Mouse (Mus musculus) heart, embryonic 11.5 days (tissue): ENCODE data around the gene Tyk2. TPM values are rescaled to one million over a fixed set of nuclear protein-coding genes. Genes with fewer than 3 reads are reported as not detected.

Source experiments
- ATAC-seq: fragments of 200-750 bp; cut with Nextera tagmentation; replicated peaks from 2 replicates; pipeline ENCODE4 v1.8.0; 2017; ENCODE audit warnings: moderate library complexity; ENCODE audit not compliant: insufficient number of reproducible peaks, low FRiP score, low TSS enrichment
- H3K27ac ChIP-seq: fragments of 300-500 bp; sonication (generic); 2 replicates; pipeline ENCODE4 v1.5.1; 2014; ENCODE audit warnings: mild to moderate bottlenecking, low read depth, low read length
- H3K27me3 ChIP-seq: fragments of 300-500 bp; sonication (generic); 2 replicates; pipeline ENCODE4 v1.6.1; 2014; ENCODE audit warnings: mild to moderate bottlenecking, low read length, mixed read lengths; ENCODE audit not compliant: control insufficient read depth, insufficient read depth
- H3K36me3 ChIP-seq: fragments of 300-500 bp; sonication (generic); 2 replicates; pipeline ENCODE4 v1.6.1; 2014; ENCODE audit warnings: mild to moderate bottlenecking, low read length, moderate library complexity, mixed read lengths; ENCODE audit not compliant: control insufficient read depth, insufficient read depth
- H3K4me1 ChIP-seq: fragments of 300-500 bp; sonication (generic); 2 replicates; pipeline ENCODE4 v1.6.1; 2014; ENCODE audit warnings: low read length; ENCODE audit not compliant: control insufficient read depth, insufficient read depth
- H3K4me2 ChIP-seq: fragments of 300-500 bp; sonication (generic); 2 replicates; pipeline ENCODE4 v1.6.1; 2014; ENCODE audit warnings: mild to moderate bottlenecking, moderate library complexity
- H3K4me3 ChIP-seq: fragments of 300-500 bp; sonication (generic); 2 replicates; pipeline ENCODE4 v1.5.1; 2014; ENCODE audit warnings: low read depth, low read length
- H3K9ac ChIP-seq: fragments of 300-500 bp; sonication (generic); 2 replicates; pipeline ENCODE4 v1.6.1; 2014; ENCODE audit warnings: mild to moderate bottlenecking, low read depth, low read length, moderate library complexity
- H3K9me3 ChIP-seq: fragments of 300-500 bp; sonication (generic); replicated peaks from 2 replicates; pipeline ENCODE4 v1.6.1; 2016; ENCODE audit warnings: low read length; ENCODE audit not compliant: control insufficient read depth
- WGBS: fragments of 180-500 bp; shearing (Covaris S2); extraction: QIAGEN DNeasy Blood & Tissue Kit; methylation state at CpG from one replicate; pipeline ENCODE4 v1.1.7; 2014; ENCODE audit not compliant: insufficient replicate concordance; 5-methylcytosine and 5-hydroxymethylcytosine counted together
- polyA plus RNA-seq: library from polyadenylated mRNA; unstranded; fragments of >200 nt; fragmentation: Nextera tagmentation; extraction: Ambion mirVana; gene quantifications from 2 replicates; pipeline ENCODE4 v1.2.1, GENCODE M21; 2014

Gene Tyk2
- polyA plus RNA-seq, 1 experiment from 2014 or later: 9.4 TPM

- Histone ChIP-seq H3K36me3 (no peaks in the 10 kb centered on the region), H3K4me2 (no peak overlapping the region; the same call in 1 of the 2 replicates), H3K9me3 (no peaks in the 10 kb centered on the region), H3K4me3 (no peak overlapping the region), H3K9ac (no peak overlapping the region), H3K27ac (no peak overlapping the region), H3K4me1 (0 out of 2 replicates have a peak, but pooled peaks cover 4% of the 10 kb centered on the region), H3K27me3 (no peaks in the 10 kb centered on the region)
- no peak for ATAC-seq
- WGBS: 78% methylated on average over 12 of the region's 12 CpGs
Observed at GRCm38 (mm10) chr9:21132102-21132775, 1.2 kb upstream of the Tyk2 start.

GRCm38 (mm10) chr9:21126259-21126627, 4.8 kb downstream of the Tyk2 start:
- peaks cover 12% of the 10 kb centered on the region; the same call in 1 of the 2 replicates for H3K4me1 ChIP-seq
- no peak overlapping the region for H3K4me3 ChIP-seq
- no peaks in the 10 kb centered on the region for H3K27me3 ChIP-seq
- peak; percentile 43 for ATAC-seq
- H3K9me3 ChIP-seq: no peaks in the 10 kb centered on the region
- no peak overlapping the region for H3K9ac ChIP-seq
- H3K4me2 ChIP-seq: no peak overlapping the region
- peak overlapping the region; percentile 75 for H3K27ac ChIP-seq
- WGBS: 45% methylated on average over 2 of the region's 2 CpGs
- H3K36me3 ChIP-seq: no peaks in the 10 kb centered on the region; the same call in 1 of the 2 replicates

- Histone ChIP-seq H3K4me1 (peaks cover 12% of the 10 kb centered on the region; the same call in 1 of the 2 replicates), H3K4me3 (no peak overlapping the region), H3K9ac (no peak overlapping the region), H3K27ac (peak overlapping the region; percentile 74), H3K27me3 (no peaks in the 10 kb centered on the region), H3K36me3 (no peaks in the 10 kb centered on the region; the same call in 1 of the 2 replicates), H3K9me3 (no peaks in the 10 kb centered on the region), H3K4me2 (no peak overlapping the region)
- no peak for ATAC-seq
- 82% methylated on average over 9 of the region's 9 CpGs for WGBS
Observed at GRCm38 (mm10) chr9:21125502-21126258, 5.4 kb downstream of the Tyk2 start.

GRCm38 (mm10) chr9:21124837-21125236, 6.2 kb downstream of the Tyk2 start:
- Histone ChIP-seq H3K4me3 (no peak overlapping the region), H3K9me3 (no peaks in the 10 kb centered on the region), H3K36me3 (no peaks in the 10 kb centered on the region; the same call in 1 of the 2 replicates), H3K9ac (no peak overlapping the region), H3K27me3 (no peaks in the 10 kb centered on the region), H3K4me1 (peaks cover 8% of the 10 kb centered on the region; the same call in 1 of the 2 replicates), H3K27ac (no peak overlapping the region), H3K4me2 (no peak overlapping the region)
- WGBS: 75% methylated on average over 5 of the region's 5 CpGs
- no peak for ATAC-seq

GRCm38 (mm10) chr9:21121483-21121882, 9.6 kb downstream of the Tyk2 start:
- WGBS: 87% methylated on average over 16 of the region's 16 CpGs
- no peaks in the 10 kb centered on the region; the same call in 1 of the 2 replicates for H3K36me3 ChIP-seq
- no peak for ATAC-seq
- no peak overlapping the region for H3K4me2 ChIP-seq
- no peak overlapping the region for H3K27ac ChIP-seq
- no peak overlapping the region for H3K9ac ChIP-seq
- H3K9me3 ChIP-seq: no peaks in the 10 kb centered on the region
- no peaks in the 10 kb centered on the region for H3K27me3 ChIP-seq
- H3K4me1 ChIP-seq: peaks cover 5% of the 10 kb centered on the region; the same call in 1 of the 2 replicates
- H3K4me3 ChIP-seq: no peak overlapping the region

GRCm38 (mm10) chr9:21117073-21117472, 14.0 kb downstream of the Tyk2 start:
- no peaks in the 10 kb centered on the region for H3K4me1 ChIP-seq
- no peak for ATAC-seq
- no peak overlapping the region for H3K4me2 ChIP-seq
- H3K27me3 ChIP-seq: no peaks in the 10 kb centered on the region
- H3K9me3 ChIP-seq: no peaks in the 10 kb centered on the region
- H3K4me3 ChIP-seq: no peak overlapping the region
- 72% methylated on average over 6 of the region's 6 CpGs for WGBS
- no peaks in the 10 kb centered on the region; the same call in 1 of the 2 replicates for H3K36me3 ChIP-seq
- no peak overlapping the region for H3K27ac ChIP-seq
- no peak overlapping the region for H3K9ac ChIP-seq

- Histone ChIP-seq H3K27me3 (no peaks in the 10 kb centered on the region), H3K9ac (no peak overlapping the region), H3K27ac (no peak overlapping the region), H3K4me3 (no peak overlapping the region), H3K4me2 (no peak overlapping the region), H3K36me3 (no peaks in the 10 kb centered on the region), H3K4me1 (no peaks in the 10 kb centered on the region), H3K9me3 (no peaks in the 10 kb centered on the region)
- ATAC-seq: no peak
- 87% methylated on average over 8 of the region's 8 CpGs for WGBS
Observed at GRCm38 (mm10) chr9:21115105-21115504, 15.9 kb downstream of the Tyk2 start.

- WGBS: 80% methylated on average over 7 of the region's 7 CpGs
- H3K4me3 ChIP-seq: no peak overlapping the region
- ATAC-seq: no peak
- no peaks in the 10 kb centered on the region for H3K27me3 ChIP-seq
- H3K36me3 ChIP-seq: no peaks in the 10 kb centered on the region
- no peaks in the 10 kb centered on the region for H3K4me1 ChIP-seq
- H3K9me3 ChIP-seq: no peaks in the 10 kb centered on the region
- no peak overlapping the region for H3K9ac ChIP-seq
- H3K4me2 ChIP-seq: no peak overlapping the region
- H3K27ac ChIP-seq: no peak overlapping the region
Observed at GRCm38 (mm10) chr9:21114190-21114589, 16.9 kb downstream of the Tyk2 start.
